Mouse (Mus musculus): Measurements from ENCODE around the gene Sst.

The Sst gene

DNA sequence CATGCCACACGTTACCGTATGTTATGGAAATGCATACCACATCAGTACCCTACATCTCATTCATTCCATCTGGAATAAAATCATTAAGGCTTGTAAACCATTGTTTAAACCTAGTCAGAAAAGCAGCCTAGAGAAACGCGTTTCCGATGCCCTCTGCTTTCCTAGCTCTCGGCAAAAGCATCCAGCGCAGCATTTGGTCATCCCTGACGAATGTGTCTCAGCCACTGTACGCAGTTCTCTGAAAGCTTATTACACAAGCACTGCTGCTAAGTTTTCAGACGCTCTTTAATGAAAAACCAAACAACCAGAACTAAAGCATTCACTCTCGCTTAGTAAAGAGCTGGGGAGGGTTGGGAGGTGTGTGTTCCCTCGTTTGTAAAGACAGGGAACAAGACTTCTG is 5.7 kb downstream of the Sst start:
- no peak for DNase-seq

DNA sequence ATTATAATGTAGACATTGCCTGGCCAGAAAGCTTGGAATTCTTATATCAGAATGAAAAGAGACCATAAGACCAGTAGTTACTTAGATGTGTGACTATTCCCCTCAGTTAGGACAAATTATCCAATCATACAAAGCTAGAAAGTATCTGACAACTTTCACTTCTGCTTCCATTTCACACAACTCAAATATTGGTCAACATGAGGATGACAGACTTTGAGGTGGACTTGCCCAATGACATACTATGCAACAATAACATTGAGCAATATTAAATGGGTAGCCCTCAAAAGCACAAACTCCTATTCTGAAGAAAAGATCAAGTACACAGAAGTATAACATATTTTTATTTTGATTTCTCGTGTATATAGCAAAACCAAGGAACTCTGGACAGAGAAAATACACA is 35.5 kb downstream of the Sst start:
- DNase-seq: no peak

DNA sequence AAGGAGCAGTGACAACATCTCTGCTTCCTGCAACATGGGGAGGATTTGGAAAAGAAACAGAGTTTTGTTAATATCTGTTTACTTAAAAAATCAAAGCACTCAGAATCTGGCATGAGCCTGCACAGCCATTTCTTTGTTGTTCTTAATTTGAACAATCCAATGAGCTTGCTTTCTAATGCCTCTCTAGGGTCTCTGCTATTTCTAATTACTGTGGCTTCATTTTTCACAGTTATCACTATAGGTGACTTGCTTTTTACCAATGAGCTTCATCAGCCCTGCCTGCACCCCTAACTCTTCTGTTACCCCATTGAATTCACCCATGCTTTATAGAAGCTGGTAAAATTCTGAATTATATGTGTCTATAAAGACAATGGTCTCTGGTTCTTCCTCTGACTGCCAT is 41.0 kb downstream of the Sst start:
- no peak for DNase-seq

DNA sequence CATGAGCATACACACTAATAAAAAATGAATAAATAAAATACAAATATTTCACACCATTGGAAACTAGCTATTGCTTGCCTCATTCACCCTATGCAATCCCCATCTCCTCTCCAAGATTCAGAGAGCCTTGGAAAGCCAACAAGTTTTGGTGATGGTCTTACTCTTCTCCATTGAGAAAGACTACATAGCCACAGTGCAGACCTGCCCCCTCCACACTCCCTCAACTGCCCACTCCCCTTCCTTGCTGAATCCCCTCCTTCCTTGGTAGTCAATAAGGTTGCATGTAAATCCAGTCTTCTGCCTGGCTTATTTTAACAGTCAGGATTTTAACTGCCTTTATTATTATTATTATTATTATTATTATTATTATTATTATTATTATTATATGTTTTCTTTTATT is 41.6 kb downstream of the Sst start:
- no peak for DNase-seq

DNA sequence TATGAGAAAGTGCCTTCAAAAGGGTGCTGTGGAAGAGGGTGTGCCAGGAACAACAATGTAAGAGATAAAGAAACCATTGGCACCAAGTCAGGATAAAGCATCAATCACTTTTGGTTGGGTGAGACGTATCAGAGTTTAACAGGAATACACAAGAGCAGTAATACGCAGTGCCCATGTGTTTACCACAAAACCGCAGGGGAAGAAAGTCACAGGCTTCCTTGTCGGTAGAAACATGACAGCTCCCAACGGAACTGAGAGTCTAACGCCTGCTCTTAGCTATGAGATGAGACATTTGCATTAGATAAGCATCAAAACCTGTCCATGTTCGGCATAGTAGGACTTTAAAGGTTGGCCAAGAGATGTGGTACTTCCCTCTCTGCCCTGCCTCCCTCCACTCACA is 46.1 kb downstream of the Sst start:
- DNase-seq: no peak

DNA sequence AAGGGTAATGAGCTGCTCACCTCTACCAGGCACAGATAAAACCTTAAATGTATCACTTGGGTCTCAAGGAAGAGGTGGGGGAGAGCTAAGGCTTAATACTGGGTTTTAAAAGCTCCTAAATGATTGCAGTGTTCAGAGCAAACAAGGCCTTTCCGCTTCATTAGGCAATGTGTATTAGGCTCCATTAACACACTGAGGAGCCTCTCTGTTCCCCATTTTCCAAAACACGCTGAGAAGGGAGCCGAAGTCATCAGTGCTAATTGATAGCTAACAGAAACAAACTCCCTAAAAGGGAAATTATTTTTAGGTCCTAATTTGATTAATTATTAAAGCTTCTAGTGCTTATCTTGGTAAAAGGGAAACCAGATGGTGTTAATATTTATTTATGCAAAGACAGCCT is 48.1 kb downstream of the Sst start:
- DNase-seq: no peak
